Mouse (Mus musculus) liver, embryonic 13.5 days (tissue): ENCODE measurements at regions not wholly inside any gene's neighbourhood (a gene's known extent, or its start where the extent isn't known, plus 50 kb on each side); places are given as distances from the start of the nearest gene placed in this dataset.
"Not testable (repeated sequence)": the region's sequence is repeated elsewhere in the genome, so short reads cannot be mapped to it uniquely, and the experiment has no call there.

ENCODE experiments used
- ATAC-seq: fragments of 200-750 bp; cut with Nextera tagmentation; 2 replicates; pipeline ENCODE4 v1.8.0; 2017; ENCODE audit warnings: low read depth, mild to moderate bottlenecking, moderate number of reproducible peaks, moderate library complexity
- DNase-seq: peaks from one replicate; pipeline ENCODE4 v3.0.0; 2022
- H3K27ac ChIP-seq: fragments of 300-500 bp; sonication (generic); 2 replicates; pipeline ENCODE4 v1.5.1; 2015; ENCODE audit warnings: moderate library complexity, mild to moderate bottlenecking, inconsistent platforms
- H3K27me3 ChIP-seq: fragments of 300-500 bp; sonication (generic); 2 replicates; pipeline ENCODE4 v1.6.1; 2015; ENCODE audit warnings: mild to moderate bottlenecking, inconsistent platforms
- H3K36me3 ChIP-seq: fragments of 300-500 bp; sonication (generic); 2 replicates; pipeline ENCODE4 v1.6.1; 2015; ENCODE audit warnings: mild to moderate bottlenecking, inconsistent platforms
- H3K4me1 ChIP-seq: fragments of 300-500 bp; sonication (generic); replicated peaks from 2 replicates; pipeline ENCODE4 v1.6.1; 2015; ENCODE audit warnings: inconsistent platforms
- H3K4me2 ChIP-seq: fragments of 300-500 bp; sonication (generic); 2 replicates; pipeline ENCODE4 v1.6.1; 2015; ENCODE audit warnings: inconsistent platforms, mild to moderate bottlenecking, moderate library complexity
- H3K4me3 ChIP-seq: fragments of 300-500 bp; sonication (generic); replicated peaks from 2 replicates; pipeline ENCODE4 v1.5.1; 2015; ENCODE audit warnings: mild to moderate bottlenecking, inconsistent platforms
- H3K9ac ChIP-seq: fragments of 300-500 bp; sonication (generic); 2 replicates; pipeline ENCODE4 v1.6.1; 2015; ENCODE audit warnings: mild to moderate bottlenecking, inconsistent platforms
- H3K9me3 ChIP-seq: fragments of 300-500 bp; sonication (generic); replicated peaks from 2 replicates; pipeline ENCODE4 v1.6.1; 2016; ENCODE audit warnings: inconsistent platforms
- WGBS: fragments of 180-500 bp; shearing (Covaris S2); methylation state at CpG from one replicate; pipeline ENCODE4 v1.1.7; 2015; ENCODE audit not compliant: insufficient replicate concordance; 5-methylcytosine and 5-hydroxymethylcytosine counted together

- not testable (repeated sequence) for H3K4me3 ChIP-seq, DNase-seq, H3K9ac ChIP-seq, H3K27me3 ChIP-seq, H3K4me2 ChIP-seq, H3K4me1 ChIP-seq, H3K9me3 ChIP-seq, H3K27ac ChIP-seq, H3K36me3 ChIP-seq
- peak; percentile 83 for ATAC-seq
- WGBS = 70% methylated on average over 8 of the region's 8 CpGs
These were observed 103.1 kb downstream of the Btbd35f12 start for GRCm38 (mm10) chrX:33416321-33416720.
